In genomic region chr2:78873946-78874345, GRCm38 (mm10) we compare ENCODE assay signal across 9 mouse cellular contexts. TPM values are rescaled to one million over a fixed set of nuclear protein-coding genes. Genes with fewer than 3 reads are reported as not detected.
DNase-seq lines count a peak whose midpoint lies in the region; ATAC-seq lines count a peak whose summit lies in the region.
"Had no signal": no experiment of that assay in that cellular context is flagged by ENCODE, and none has a peak within 500 bp of the region (broad histone marks: within the 10 kb centered on the region; RNA-seq: fewer than 3 reads in every experiment).

No protein-coding gene starts in this region.

- ATAC-seq in neural tube, embryonic 11.5 days (ENCODE audit: insufficient read depth, low FRiP score, low TSS enrichment), result no peak
- no peak for ATAC-seq in limb, embryonic 12.5 days (ENCODE audit: insufficient number of reproducible peaks, insufficient read depth, low FRiP score, low TSS enrichment, low read depth)
- ATAC-seq in stomach, embryonic 16.5 days (ENCODE audit: insufficient read depth, low FRiP score), result no peak

- peaks cover 19% of the 10 kb centered on the region for H3K4me1 ChIP-seq in neural tube, embryonic 11.5 days (ENCODE audit: control insufficient read depth, insufficient read depth, low read length)
- peaks cover 55% of the 10 kb centered on the region for H3K4me1 ChIP-seq in heart, embryonic 10.5 days
- peaks cover 33% of the 10 kb centered on the region for H3K4me1 ChIP-seq in limb, embryonic 12.5 days (replicated peaks)
- peaks cover 21% of the 10 kb centered on the region for H3K4me1 ChIP-seq in stomach, embryonic 16.5 days (ENCODE audit: control insufficient read depth, insufficient read depth, low read length)

- H3K36me3 ChIP-seq in neural tube, embryonic 11.5 days (ENCODE audit: control insufficient read depth, insufficient read depth, low read length), result no peaks in the 10 kb centered on the region
- 0 out of 2 replicates have a peak, but pooled peaks cover 4% of the 10 kb centered on the region for H3K36me3 ChIP-seq in heart, embryonic 10.5 days
- H3K36me3 ChIP-seq in limb, embryonic 12.5 days, result 0 out of 2 replicates have a peak, but pooled peaks cover 8% of the 10 kb centered on the region
- no peaks in the 10 kb centered on the region for H3K36me3 ChIP-seq in stomach, embryonic 16.5 days (ENCODE audit: control insufficient read depth, insufficient read depth, low read length)

- DNase-seq in neural tube, embryonic 11.5 days (ENCODE audit: low spot score), result no peak
- no peak for DNase-seq in neural tube, embryonic 10.5 days (ENCODE audit: extremely low spot score, low spot score)
- no peak for DNase-seq in heart, embryonic 10.5 days (ENCODE audit: low spot score)
- no peak for DNase-seq in frontal cortex, postnatal 25 days (ENCODE audit: low spot score in 2 of 2)
- DNase-seq in thymus, postnatal 14 days, result no peak
- DNase-seq in ovary, postnatal 14 days (ENCODE audit: low spot score), result no peak
- DNase-seq: kidney, adult 11 months had no signal

- no peak overlapping the region for H3K27ac ChIP-seq in neural tube, embryonic 11.5 days (ENCODE audit: low read depth, low read length)
- peak overlapping the region; percentile 52; the same call in 1 of the 2 replicates for H3K27ac ChIP-seq in heart, embryonic 10.5 days
- H3K27ac ChIP-seq in limb, embryonic 12.5 days, result no peak overlapping the region
- H3K27ac ChIP-seq in stomach, embryonic 16.5 days (ENCODE audit: low read length), result no peak overlapping the region

- H3K4me3 ChIP-seq in neural tube, embryonic 11.5 days (ENCODE audit: low read depth, low read length), result peak overlapping the region; percentile 6; the same call in 1 of the 2 replicates
- H3K4me3 ChIP-seq in heart, embryonic 10.5 days, result 0 out of 2 replicates have a peak overlapping the region, but pooled peaks have one; percentile 9
- H3K4me3 ChIP-seq in limb, embryonic 12.5 days (replicated peaks), result peak overlapping the region; percentile 19; the same call in 1 of the 2 replicates
- no peak overlapping the region for H3K4me3 ChIP-seq in stomach, embryonic 16.5 days (replicated peaks; ENCODE audit: low read length)

- peak overlapping the region; percentile 17; the same call in 1 of the 2 replicates for H3K4me2 ChIP-seq in neural tube, embryonic 11.5 days (ENCODE audit: low read depth)
- H3K4me2 ChIP-seq in limb, embryonic 12.5 days, result peak overlapping the region; percentile 47
- H3K4me2 ChIP-seq in stomach, embryonic 16.5 days (ENCODE audit: low read depth, low read length), result peak overlapping the region; percentile 21; the same call in 1 of the 2 replicates

- H3K9ac ChIP-seq in neural tube, embryonic 11.5 days (ENCODE audit: low read length), result no peak overlapping the region
- no peak overlapping the region for H3K9ac ChIP-seq in limb, embryonic 12.5 days (replicated peaks)
- H3K9ac ChIP-seq in stomach, embryonic 16.5 days (ENCODE audit: low read length), result no peak overlapping the region

- H3K9me3 ChIP-seq in neural tube, embryonic 11.5 days (ENCODE audit: control insufficient read depth, low read length), result no peaks in the 10 kb centered on the region
- no peaks in the 10 kb centered on the region for H3K9me3 ChIP-seq in heart, embryonic 10.5 days
- no peaks in the 10 kb centered on the region for H3K9me3 ChIP-seq in limb, embryonic 12.5 days
- H3K9me3 ChIP-seq in stomach, embryonic 16.5 days (replicated peaks; ENCODE audit: control insufficient read depth, low read length), result no peaks in the 10 kb centered on the region

- no peaks in the 10 kb centered on the region for H3K27me3 ChIP-seq in neural tube, embryonic 11.5 days (ENCODE audit: control insufficient read depth, insufficient read depth, low read length)
- H3K27me3 ChIP-seq in heart, embryonic 10.5 days (ENCODE audit: insufficient read depth, poor library complexity, severe bottlenecking), result no peaks in the 10 kb centered on the region
- no peaks in the 10 kb centered on the region for H3K27me3 ChIP-seq in limb, embryonic 12.5 days
- no peaks in the 10 kb centered on the region for H3K27me3 ChIP-seq in stomach, embryonic 16.5 days (ENCODE audit: control insufficient read depth, insufficient read depth, low read length)

- 77% methylated on average over 2 of the region's 2 CpGs for WGBS in neural tube, embryonic 11.5 days
- WGBS in heart, embryonic 10.5 days, result 19% methylated on average over 2 of the region's 2 CpGs
- 26% methylated on average over 2 of the region's 2 CpGs for WGBS in limb, embryonic 12.5 days
- 29% methylated on average over 2 of the region's 2 CpGs for WGBS in stomach, embryonic 16.5 days

RNA-seq across cellular contexts. Expression of gene Ube2e3, which starts 6.0 kb away (rescaled TPM):
- 233 and 245 TPM in 2 replicates for polyA plus RNA-seq in neural tube, embryonic 11.5 days (2014; fragmentation: Nextera tagmentation; extraction: Ambion mirVana)
- polyA plus RNA-seq in heart, embryonic 10.5 days (2016; fragmentation: Nextera tagmentation; extraction: Ambion mirVana), result 115 and 131 TPM in 2 replicates
- 247 and 256 TPM in 2 replicates for polyA plus RNA-seq in limb, embryonic 12.5 days (2016; fragmentation: Nextera tagmentation; extraction: Ambion mirVana)
- polyA plus RNA-seq in stomach, embryonic 16.5 days (2015; fragmentation: Nextera tagmentation; extraction: Ambion mirVana), result 88.7 and 103 TPM in 2 replicates
